Mouse (Mus musculus) frontal cortex, postnatal 25 days (tissue): ENCODE results near the gene Prmt3.

Source experiments
- DNase-seq, 2 experiments: peaks; one replicate each; pipeline ENCODE4 v3.0.0; 2022; ENCODE audit warnings: low spot score in 2 of 2

The Prmt3 gene

DNA sequence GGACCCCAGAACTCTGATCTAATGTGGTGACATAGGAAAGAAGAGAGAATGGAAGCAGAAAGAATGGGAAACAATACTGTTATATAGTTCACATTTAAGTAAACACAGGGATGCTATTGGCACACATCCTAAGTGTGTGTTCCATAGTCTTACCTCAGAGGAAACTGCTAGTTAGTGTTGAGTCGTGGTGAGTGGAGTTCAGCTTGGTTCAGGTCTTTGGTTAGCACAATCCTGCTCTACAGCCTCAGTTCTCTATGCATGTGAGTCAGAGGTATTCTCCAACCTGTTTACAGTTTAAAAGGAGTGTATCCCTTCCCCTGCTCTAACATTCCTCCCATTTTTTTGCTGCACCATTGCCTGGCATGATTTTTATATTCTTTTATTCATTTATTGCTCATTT, 19.0 kb downstream of the Prmt3 start:
- no peak for DNase-seq

GRCm38 (mm10) chr7:49803511-49803910, 25.4 kb downstream of the Prmt3 start:
- no peak for DNase-seq

GRCm38 (mm10) chr7:49804638-49805165, 26.6 kb downstream of the Prmt3 start:
- no peak for DNase-seq

DNA sequence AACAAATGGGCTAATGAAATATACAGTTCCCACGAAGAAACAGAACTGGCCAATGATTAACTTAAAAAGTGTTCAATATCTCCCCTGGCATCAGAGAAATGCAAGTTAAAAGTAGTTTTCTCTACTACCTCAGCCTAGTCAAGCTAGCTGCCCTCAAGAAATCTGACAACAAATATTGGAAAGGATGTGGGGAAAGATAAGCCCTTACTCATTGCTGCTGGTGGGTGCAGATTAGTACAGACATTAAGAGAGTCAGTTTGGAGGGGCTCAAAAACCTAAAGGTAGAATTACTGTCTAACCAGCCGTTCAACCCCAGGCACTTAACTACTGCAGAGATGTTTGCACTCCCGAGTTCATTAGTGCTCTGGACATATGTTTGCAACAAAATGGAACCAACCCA, 27.5 kb downstream of the Prmt3 start:
- DNase-seq, result no peak

GRCm38 (mm10) chr7:49807093-49807682, 29.0 kb downstream of the Prmt3 start:
- no peak for DNase-seq

GRCm38 (mm10) chr7:49807846-49808622, 29.9 kb downstream of the Prmt3 start:
- no peak for DNase-seq

- DNase-seq, result no peak
Measured at GRCm38 (mm10) chr7:49809100-49809499, 31.0 kb downstream of the Prmt3 start.

- DNase-seq, result no peak
Measured at GRCm38 (mm10) chr7:49809562-49809961, 31.4 kb downstream of the Prmt3 start.

- DNase-seq, result no peak
Measured at GRCm38 (mm10) chr7:49811346-49811745, 33.2 kb downstream of the Prmt3 start.

GRCm38 (mm10) chr7:49819393-49819792, 41.2 kb downstream of the Prmt3 start:
- DNase-seq, result no peak

GRCm38 (mm10) chr7:49821370-49821769, 43.2 kb downstream of the Prmt3 start:
- no peak for DNase-seq

- no peak for DNase-seq
Measured at GRCm38 (mm10) chr7:49822028-49822427, 43.9 kb downstream of the Prmt3 start.

DNA sequence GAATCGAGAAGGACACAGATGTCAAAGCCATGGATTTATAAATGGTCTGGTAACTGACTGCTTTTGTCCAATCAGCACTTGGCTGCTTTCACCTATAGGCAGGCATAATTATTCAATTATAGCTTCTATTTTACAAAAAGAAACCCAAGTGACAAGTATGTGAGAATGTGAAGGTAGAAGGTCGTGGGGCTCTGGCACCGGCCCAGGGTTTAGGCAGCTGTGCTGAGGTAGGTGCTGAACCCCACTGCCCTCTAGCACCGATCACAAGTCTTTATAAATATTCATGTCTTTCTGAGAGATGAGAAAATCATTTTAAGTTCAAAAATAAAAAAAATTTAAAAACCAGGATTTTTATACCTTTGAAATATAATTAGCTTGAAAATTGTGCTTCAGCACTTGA, 45.4 kb downstream of the Prmt3 start:
- no peak for DNase-seq

DNA sequence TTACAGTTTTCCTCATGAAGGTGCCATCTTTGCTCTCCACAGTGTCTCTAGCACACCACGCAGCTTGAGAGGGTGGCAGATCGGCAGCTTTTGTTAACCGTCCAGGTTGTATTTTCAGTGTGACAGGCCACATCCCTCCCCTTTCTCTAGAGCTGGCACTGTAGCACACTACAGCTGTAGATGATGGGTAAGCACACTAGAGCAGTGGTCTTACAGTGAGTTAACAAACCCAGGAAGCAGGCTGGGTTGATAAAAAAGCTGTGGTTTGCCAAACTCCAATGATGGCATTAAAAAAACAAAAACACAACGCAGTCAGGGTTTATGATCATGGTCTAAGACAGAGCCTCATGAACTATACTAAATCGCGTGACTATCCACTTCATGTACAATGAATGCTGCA, 45.9 kb downstream of the Prmt3 start:
- no peak for DNase-seq

DNA sequence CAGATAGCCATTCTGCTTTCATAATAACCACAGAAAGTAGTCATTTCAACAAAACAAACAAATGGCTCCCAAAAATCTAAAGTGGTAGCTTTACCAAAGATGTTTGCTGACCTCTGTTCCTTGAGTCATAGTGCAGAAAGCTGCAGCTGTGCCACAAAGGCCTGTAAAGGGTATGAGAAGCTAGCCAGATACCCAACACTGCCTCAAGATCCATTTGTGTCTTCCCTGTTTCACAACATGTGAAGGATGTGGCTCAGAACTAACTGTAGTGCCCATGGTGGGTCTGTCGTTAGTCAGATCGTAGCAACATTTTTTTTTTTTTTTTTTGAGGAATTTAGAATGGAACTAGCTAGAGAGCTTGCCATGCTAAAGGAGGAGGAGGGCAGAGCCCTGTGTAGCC, 46.4 kb downstream of the Prmt3 start:
- DNase-seq, result no peak

- DNase-seq, result no peak
Measured at GRCm38 (mm10) chr7:49825492-49825891, 47.3 kb downstream of the Prmt3 start.

- DNase-seq, result no peak
Measured at GRCm38 (mm10) chr7:49827920-49828319, 49.8 kb downstream of the Prmt3 start.

DNA sequence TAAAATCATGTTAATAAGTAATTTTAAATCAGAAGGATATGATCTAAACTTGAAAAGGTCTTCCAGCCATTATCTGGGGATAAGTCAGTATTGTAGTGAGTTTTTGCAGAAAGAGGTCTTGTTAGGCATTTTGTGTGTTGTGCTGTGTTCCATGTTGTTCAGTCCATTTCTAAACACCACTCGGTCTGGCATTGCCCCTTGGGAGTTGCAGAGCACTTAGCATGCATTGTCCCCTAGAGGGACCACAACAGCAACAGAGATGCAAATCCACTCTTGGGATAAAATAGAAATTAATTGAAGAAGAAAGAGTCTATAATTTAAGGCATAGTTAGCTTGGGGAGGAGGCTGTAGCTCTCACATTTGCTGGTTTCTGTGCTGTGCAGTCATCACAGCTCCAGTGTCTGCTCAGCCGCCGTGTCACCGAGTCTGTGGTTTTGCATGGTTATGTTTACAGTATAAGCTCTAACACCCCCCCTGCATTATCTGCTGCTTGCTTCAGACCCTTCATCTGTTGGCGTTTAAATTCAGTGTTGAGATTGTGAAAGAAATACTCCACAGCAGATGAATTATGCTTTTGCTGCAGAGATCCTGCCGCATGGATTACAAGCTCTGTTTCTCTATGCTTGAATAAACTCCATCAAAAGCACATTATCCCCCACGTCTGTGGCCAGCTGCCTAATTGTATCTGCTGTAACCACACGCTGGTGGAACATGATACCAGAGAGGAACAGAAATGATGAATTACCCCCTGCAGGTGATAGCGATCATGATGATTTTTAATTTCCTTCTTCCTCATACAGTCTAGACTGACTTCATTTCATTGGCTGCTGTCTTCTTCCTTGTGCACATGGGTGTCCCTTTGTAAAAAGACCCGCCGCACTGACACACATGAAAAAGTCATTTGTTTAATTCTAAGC, 64.5 kb downstream of the Prmt3 start:
- DNase-seq, result no peak

DNA sequence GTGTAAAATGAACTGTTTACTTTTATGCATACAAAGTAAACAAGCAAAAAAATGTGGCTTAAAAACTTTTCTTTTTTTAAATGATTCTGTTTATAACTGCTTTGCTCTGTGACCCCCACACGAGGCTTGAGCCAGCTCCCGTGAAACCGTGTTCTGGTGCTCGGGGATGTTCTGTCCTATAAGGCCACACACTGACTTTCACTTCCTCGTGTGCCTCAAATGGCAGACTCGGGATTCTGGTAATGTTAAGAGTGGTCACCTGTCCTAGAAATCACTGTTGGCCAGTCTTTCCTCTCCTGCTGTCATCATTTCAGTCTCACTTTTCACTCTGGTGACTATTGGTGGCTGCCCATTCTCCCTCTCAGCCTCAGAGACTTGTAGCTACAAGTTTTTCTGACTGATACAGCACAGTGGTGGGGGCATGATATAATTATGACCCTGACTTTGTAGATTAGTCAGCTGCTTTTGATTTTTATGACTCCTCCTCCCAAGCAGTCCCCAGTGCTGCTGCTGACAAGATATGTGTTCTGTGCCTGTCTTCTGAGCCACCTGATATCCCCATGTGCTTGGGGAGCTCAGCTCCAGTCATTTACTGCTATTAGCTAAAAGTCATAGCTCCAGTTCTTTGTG, 65.3 kb downstream of the Prmt3 start:
- DNase-seq, result no peak

GRCm38 (mm10) chr7:49847939-49848338, 69.8 kb downstream of the Prmt3 start:
- no peak for DNase-seq

DNA sequence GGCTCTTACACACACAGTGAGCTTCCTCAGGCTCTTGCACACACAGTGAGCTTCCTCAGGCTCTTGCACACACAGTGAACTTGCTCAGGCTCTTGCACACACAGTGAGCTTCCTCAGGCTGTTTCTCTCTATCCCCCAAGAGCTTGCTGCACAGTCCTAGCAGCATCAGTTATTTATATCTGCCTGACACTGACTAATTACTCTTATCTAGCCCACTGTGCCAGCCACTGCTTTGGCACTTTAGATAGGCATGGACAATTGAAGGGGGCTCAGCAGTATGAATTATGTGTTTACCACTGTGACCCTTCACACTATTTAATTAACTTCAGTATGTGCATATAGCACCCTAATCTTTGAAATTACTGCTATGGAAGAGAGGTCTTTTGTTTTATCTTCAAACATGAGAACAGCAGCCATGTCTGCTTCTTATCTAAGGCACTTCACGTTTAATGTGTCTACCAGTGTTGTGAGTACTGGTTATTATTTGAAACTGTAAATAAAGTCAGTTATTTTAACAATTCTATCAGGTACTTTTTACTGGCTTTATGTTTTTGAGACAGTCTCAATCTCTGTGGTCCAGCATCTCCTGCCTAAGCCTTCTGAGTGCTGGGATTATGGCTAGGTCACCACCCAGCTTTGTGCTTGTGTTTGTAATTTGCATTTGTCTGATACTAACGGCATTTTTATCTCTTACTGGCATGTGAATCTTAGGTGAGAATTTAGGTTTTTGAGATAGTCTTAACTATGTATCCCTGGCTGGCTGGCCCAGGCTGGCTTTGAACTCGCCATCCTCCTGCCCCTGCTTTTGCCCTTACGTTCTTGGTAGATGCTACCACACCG, 75.4 kb downstream of the Prmt3 start:
- no peak for DNase-seq
